Mouse (Mus musculus) T-helper 17 cell (primary cell): Measurements from ENCODE around the gene Gm17657.

Experiments
- in situ Hi-C, 2 experiments: fragments of 300-600 bp; cut with MboI, MseI; formaldehyde crosslinking; loops; 1 replicate in 1 of 2; 2 replicates in 1 of 2; pipeline ENCODE4 v1.15.1; 2025; ENCODE audit warnings: high pct_unique_total_duplicates in 2 of 2

The Gm17657 gene

GRCm38 (mm10) chr17:29548994-29549393, 444 bp downstream of the Gm17657 start:
- in situ Hi-C loops, result no loop called here

- in situ Hi-C loops, result no loop called here
These were observed 944 bp downstream of the Gm17657 start for GRCm38 (mm10) chr17:29548494-29548893.

- in situ Hi-C loops, result no loop called here
These were observed 4.2 kb downstream of the Gm17657 start for GRCm38 (mm10) chr17:29545241-29545640.

- in situ Hi-C loops, result no loop called here
These were observed 5.4 kb downstream of the Gm17657 start for GRCm38 (mm10) chr17:29544064-29544463.

- in situ Hi-C loops, result no loop called here
These were observed 6.4 kb downstream of the Gm17657 start for GRCm38 (mm10) chr17:29542831-29543690.

- in situ Hi-C loops, result no loop called here
These were observed 8.0 kb downstream of the Gm17657 start for GRCm38 (mm10) chr17:29541419-29541818.

GRCm38 (mm10) chr17:29540426-29540825, 9.0 kb downstream of the Gm17657 start:
- in situ Hi-C loops, result no loop called here

- in situ Hi-C loops, result no loop called here
These were observed 15.6 kb downstream of the Gm17657 start for GRCm38 (mm10) chr17:29533866-29534265.

- in situ Hi-C loops, result no loop called here
These were observed 17.6 kb downstream of the Gm17657 start for GRCm38 (mm10) chr17:29531757-29532384.

GRCm38 (mm10) chr17:29531278-29531677, 18.2 kb downstream of the Gm17657 start:
- in situ Hi-C loops, result no loop called here

GRCm38 (mm10) chr17:29530508-29530907, 18.9 kb downstream of the Gm17657 start:
- in situ Hi-C loops, result no loop called here

GRCm38 (mm10) chr17:29528568-29529187, 20.8 kb downstream of the Gm17657 start:
- in situ Hi-C loops, result no loop called here

GRCm38 (mm10) chr17:29525613-29526012, 23.8 kb downstream of the Gm17657 start:
- in situ Hi-C loops, result no loop called here

GRCm38 (mm10) chr17:29519731-29520130, 29.7 kb downstream of the Gm17657 start:
- in situ Hi-C loops, result loop anchor here (5.0 kb wide), 4 partner anchors 142 to 257 kb away; partner anchors contain the start of gene Ppil1 (in 1 of the 2)

- in situ Hi-C loops, result loop anchor here (5.0 kb wide), 4 partner anchors 141 to 256 kb away; partner anchors contain the start of gene Ppil1 (in 1 of the 2)
These were observed 30.8 kb downstream of the Gm17657 start for GRCm38 (mm10) chr17:29518665-29519064.

- in situ Hi-C loops, result no loop called here
These were observed 35.0 kb downstream of the Gm17657 start for GRCm38 (mm10) chr17:29514435-29514834.

GRCm38 (mm10) chr17:29513044-29513730, 36.3 kb downstream of the Gm17657 start:
- in situ Hi-C loops, result no loop called here

- in situ Hi-C loops, result no loop called here
These were observed 38.7 kb downstream of the Gm17657 start for GRCm38 (mm10) chr17:29510691-29511090.

- in situ Hi-C loops, result loop anchor here in 1 of 2 experiments (5.0 kb wide), 1 partner anchor 252 kb away; no protein-coding TSS in a partner anchor
These were observed 40.4 kb downstream of the Gm17657 start for GRCm38 (mm10) chr17:29508927-29509608.

- in situ Hi-C loops, result no loop called here
These were observed 45.7 kb downstream of the Gm17657 start for GRCm38 (mm10) chr17:29503700-29504099.
